Comparison of ENCODE assay signal across 17 mouse cellular contexts in genomic region chr1:170939255-170939654, GRCm38 (mm10). TPM values are rescaled to one million over a fixed set of nuclear protein-coding genes. Genes with fewer than 3 reads are reported as not detected.
A peak's percentile ranks its signal among the peaks of the same experiment; 100 is the strongest.
DNase-seq lines count a peak whose midpoint lies in the region.
"Had no signal": no experiment of that assay in that cellular context is flagged by ENCODE, and none has a peak within 500 bp of the region (broad histone marks: within the 10 kb centered on the region; RNA-seq: fewer than 3 reads in every experiment).

No protein-coding gene starts in this region.

- 38% methylated on average over 12 of the region's 12 CpGs for WGBS in macrophage (ENCODE audit: missing documents)
- WGBS in forebrain, embryonic 10.5 days = 91% methylated on average over 12 of the region's 12 CpGs

- peaks cover 20% of the 10 kb centered on the region for H3K9me3 ChIP-seq in forebrain, embryonic 10.5 days

- H3K4me3 ChIP-seq in macrophage (ENCODE audit: inconsistent target) = no peak overlapping the region
- H3K4me3 ChIP-seq in forebrain, embryonic 10.5 days = no peak overlapping the region
- H3K4me3 ChIP-seq: heart, embryonic 10.5 days; hindbrain, embryonic 13.5 days; myocyte had no signal

- no peaks in the 10 kb centered on the region for H3K27me3 ChIP-seq in forebrain, embryonic 10.5 days (ENCODE audit: poor library complexity, severe bottlenecking)
- H3K27me3 ChIP-seq: hindbrain, embryonic 13.5 days had no signal

- peak; percentile 14 for DNase-seq in adrenal gland, adult 2 months
- no peak for DNase-seq in adrenal gland, adult 18-20 months (ENCODE audit: low spot score in 2 of 2)
- peak; percentile 39 for DNase-seq in ovary, adult 18-20 months (ENCODE audit: low spot score)
- DNase-seq in ovary, postnatal 10 days (ENCODE audit: low spot score) = no peak
- no peak for DNase-seq in forebrain, embryonic 10.5 days (ENCODE audit: extremely low spot score, low spot score)
- DNase-seq in Muller cell, postnatal 12 days (ENCODE audit: inconsistent ontology term) = no peak
- no peak for DNase-seq in yolk sac, embryonic 10.5 days (ENCODE audit: low spot score)
- DNase-seq: cerebellum, adult 9-11 months; retina, postnatal 1 day had no signal

- H3K36me3 ChIP-seq in macrophage (ENCODE audit: inconsistent target) = no peaks in the 10 kb centered on the region
- H3K36me3 ChIP-seq in forebrain, embryonic 10.5 days (replicated peaks) = no peaks in the 10 kb centered on the region
- H3K36me3 ChIP-seq: heart, embryonic 10.5 days; hindbrain, embryonic 13.5 days had no signal

- H3K4me1 ChIP-seq in forebrain, embryonic 10.5 days = no peaks in the 10 kb centered on the region
- H3K4me1 ChIP-seq: heart, embryonic 10.5 days; hindbrain, embryonic 13.5 days had no signal

- no peaks in the 10 kb centered on the region for H3K79me2 ChIP-seq in macrophage (ENCODE audit: inconsistent target)

- peak overlapping the region; percentile 53 for H3K27ac ChIP-seq in macrophage
- H3K27ac ChIP-seq in forebrain, embryonic 10.5 days = no peak overlapping the region
- H3K27ac ChIP-seq: heart, embryonic 10.5 days; hindbrain, embryonic 13.5 days had no signal

RNA-seq across cellular contexts. Expression of gene Fcrla, which starts 11.9 kb away (rescaled TPM):
- under 1 TPM in 1 of 2 experiments, not detected in 1; 0.97 TPM for total RNA-seq in adrenal gland, adult 2 months (2021)
- polyA plus RNA-seq in adrenal gland, adult 2 months (2012; rRNA removed) = 0.52 and 1.2 TPM in 2 replicates
- total RNA-seq in adrenal gland, adult 18-20 months (2021) = under 1 TPM in 1 of 2 experiments, not detected in 1; 0.54 TPM
- 1 to 10 TPM in 5 of 26 experiments, under 1 TPM in 4, not detected in 17; 0.58 to 2.7 (median 1.1) TPM for total RNA-seq in macrophage (2018; cell fraction: chromatin; rRNA removed)
- total RNA-seq in macrophage (2018; cell fraction: cytosol; rRNA removed) = 1 to 10 TPM in 2 of 26 experiments, under 1 TPM in 17, not detected in 7; 0.11 to 1.1 (median 0.52) TPM
- 1 to 10 TPM in 6 of 26 experiments, under 1 TPM in 7, not detected in 13; 0.46 to 4.4 (median 1.00) TPM for total RNA-seq in macrophage (2018; cell fraction: nucleus; rRNA removed)
- polyA plus RNA-seq in macrophage (2018) = 0.26 to 0.79 TPM (median 0.56 TPM) in 3 replicates
- polyA plus RNA-seq in forebrain, embryonic 10.5 days (2016; fragmentation: Nextera tagmentation; extraction: Ambion mirVana) = not detected in 2 replicates
- total RNA-seq: layer of hippocampus, adult 8-10 months had no signal
- polyA plus RNA-seq: brain, embryonic 14.5 days; hindbrain, embryonic 13.5 days; limb, embryonic 11.5 days; lung, embryonic 16.5 days; myocyte had no signal

RNA-seq across cellular contexts. Expression of gene Fcrlb, which starts 26.5 kb away (rescaled TPM):
- not detected for total RNA-seq in adrenal gland, adult 2 months (2021)
- polyA plus RNA-seq in adrenal gland, adult 2 months (2012; rRNA removed) = 0.54 and 0.76 TPM in 2 replicates
- total RNA-seq in adrenal gland, adult 18-20 months (2021) = not detected
- 1 to 10 TPM in 2 of 26 experiments, under 1 TPM in 1, not detected in 23; 0.49 to 6.0 (median 1.0) TPM for total RNA-seq in macrophage (2018; cell fraction: chromatin; rRNA removed)
- under 1 TPM in 19 of 26 experiments, not detected in 7; 0.11 to 0.67 (median 0.24) TPM for total RNA-seq in macrophage (2018; cell fraction: cytosol; rRNA removed)
- 1 to 10 TPM in 5 of 26 experiments, under 1 TPM in 7, not detected in 14; 0.43 to 5.2 (median 0.76) TPM for total RNA-seq in macrophage (2018; cell fraction: nucleus; rRNA removed)
- 0.47 to 0.68 TPM in 2 of 3 replicates, not detected in the other for polyA plus RNA-seq in macrophage (2018)
- polyA plus RNA-seq in forebrain, embryonic 10.5 days (2016; fragmentation: Nextera tagmentation; extraction: Ambion mirVana) = not detected in 2 replicates
- polyA plus RNA-seq: heart, embryonic 10.5 days; limb, embryonic 11.5 days; lung, embryonic 16.5 days had no signal

RNA-seq across cellular contexts. Expression of gene Fcgr2b, which starts 37.1 kb away (rescaled TPM):
- 1 to 10 TPM; 7.6 to 8.3 TPM for total RNA-seq in adrenal gland, adult 2 months (2021)
- polyA plus RNA-seq in adrenal gland, adult 2 months (2012; rRNA removed) = 4.0 and 4.2 TPM in 2 replicates
- 10 to 100 TPM in 1 of 2 experiments, 1 to 10 TPM in 1; 7.0 to 15.6 TPM for total RNA-seq in adrenal gland, adult 18-20 months (2021)
- 1,000 to 10,000 TPM in 14 of 26 experiments, 100 to 1,000 TPM in 12; 552 to 2,008 (median 1,011) TPM for total RNA-seq in macrophage (2018; cell fraction: chromatin; rRNA removed)
- total RNA-seq in macrophage (2018; cell fraction: cytosol; rRNA removed) = 100 to 1,000 TPM; 224 to 730 (median 474) TPM
- total RNA-seq in macrophage (2018; cell fraction: nucleus; rRNA removed) = 1,000 to 10,000 TPM in 21 of 26 experiments, 100 to 1,000 TPM in 5; 780 to 1,818 (median 1,207) TPM
- 372 to 843 TPM (median 791 TPM) in 3 replicates for polyA plus RNA-seq in macrophage (2018)
- 0.09 TPM in 1 of 2 replicates, not detected in the other for polyA plus RNA-seq in forebrain, embryonic 10.5 days (2016; fragmentation: Nextera tagmentation; extraction: Ambion mirVana)
- polyA plus RNA-seq: heart, embryonic 10.5 days had no signal

RNA-seq across cellular contexts. Expression of gene Dusp12, which starts 53.9 kb away (rescaled TPM):
- total RNA-seq in adrenal gland, adult 2 months (2021) = 10 to 100 TPM; 12.9 to 20.6 TPM
- 12.4 and 13.5 TPM in 2 replicates for polyA plus RNA-seq in adrenal gland, adult 2 months (2012; rRNA removed)
- total RNA-seq in adrenal gland, adult 18-20 months (2021) = 10 to 100 TPM; 13.5 to 18.2 TPM
- total RNA-seq in macrophage (2018; cell fraction: chromatin; rRNA removed) = 10 to 100 TPM in 17 of 26 experiments, 1 to 10 TPM in 9; 3.0 to 37.0 (median 17.2) TPM
- total RNA-seq in macrophage (2018; cell fraction: cytosol; rRNA removed) = 10 to 100 TPM in 17 of 26 experiments, 1 to 10 TPM in 9; 6.9 to 18.6 (median 12.3) TPM
- total RNA-seq in macrophage (2018; cell fraction: nucleus; rRNA removed) = 10 to 100 TPM in 12 of 26 experiments, 1 to 10 TPM in 14; 3.2 to 29.1 (median 9.8) TPM
- polyA plus RNA-seq in macrophage (2018) = 9.6 to 14.7 TPM (median 12.1 TPM) in 3 replicates
- polyA plus RNA-seq in forebrain, embryonic 10.5 days (2016; fragmentation: Nextera tagmentation; extraction: Ambion mirVana) = 30.9 and 33.2 TPM in 2 replicates

RNA-seq across cellular contexts. Expression of gene Gm26620, which starts 54.4 kb away (rescaled TPM):
- total RNA-seq in adrenal gland, adult 2 months (2021) = under 1 TPM; 0.62 to 0.72 TPM
- 4.5 and 5.1 TPM in 2 replicates for polyA plus RNA-seq in adrenal gland, adult 2 months (2012; rRNA removed)
- under 1 TPM; 0.51 to 0.53 TPM for total RNA-seq in adrenal gland, adult 18-20 months (2021)
- total RNA-seq in macrophage (2018; cell fraction: chromatin; rRNA removed) = 1 to 10 TPM in 9 of 26 experiments, not detected in 17; 1.3 to 2.3 (median 1.5) TPM
- total RNA-seq in macrophage (2018; cell fraction: cytosol; rRNA removed) = 1 to 10 TPM in 2 of 26 experiments, under 1 TPM in 24; 0.21 to 1.2 (median 0.51) TPM
- 1 to 10 TPM in 7 of 26 experiments, under 1 TPM in 7, not detected in 12; 0.59 to 2.0 (median 1.1) TPM for total RNA-seq in macrophage (2018; cell fraction: nucleus; rRNA removed)
- polyA plus RNA-seq in macrophage (2018) = 0.43 to 0.62 TPM (median 0.55 TPM) in 3 replicates
- 0.19 and 0.39 TPM in 2 replicates for polyA plus RNA-seq in forebrain, embryonic 10.5 days (2016; fragmentation: Nextera tagmentation; extraction: Ambion mirVana)
- polyA plus RNA-seq: limb, embryonic 11.5 days had no signal

Comparison
In these comparisons a context has a peak if more than half of its experiments do, and no peak if none do; other contexts are left out.
1. DNase-seq: peak in adrenal gland, adult 2 months (single experiment) and ovary, adult 18-20 months (single experiment); none in adrenal gland, adult 18-20 months (0 of 2), ovary, postnatal 10 days (single experiment), forebrain, embryonic 10.5 days (single experiment), Muller cell, postnatal 12 days (single experiment) and yolk sac, embryonic 10.5 days (single experiment).
2. RNA of gene Fcgr2b, which starts 37.1 kb away (polyA plus RNA-seq): 372 to 843 TPM in macrophage; 4.0 to 4.2 TPM in adrenal gland, adult 2 months and 0.09 TPM in forebrain, embryonic 10.5 days; every median in the first group is over 10 times any median in the second.